Mouse (Mus musculus): ENCODE results near the gene Rab14.

Rab14 gene

GRCm38 (mm10) chr2:35200898-35201668 lies at the start of gene Rab14:
Gene Rab14 (minus strand): TSS chr2:35201120.
- in situ Hi-C loops (cut with MboI; ENCODE audit: low pct_unique_long_range_greater_than_20kb in 1 of 2, low sequenced_read_pairs in 2 of 2, unreplicated experiment in 1 of 2), result no loop called here

- in situ Hi-C loops (cut with MboI; ENCODE audit: low pct_unique_long_range_greater_than_20kb in 1 of 2, low sequenced_read_pairs in 2 of 2, unreplicated experiment in 1 of 2), result no loop called here
These were observed 46.8 kb upstream of the Rab14 start for GRCm38 (mm10) chr2:35247763-35248162.

DNA sequence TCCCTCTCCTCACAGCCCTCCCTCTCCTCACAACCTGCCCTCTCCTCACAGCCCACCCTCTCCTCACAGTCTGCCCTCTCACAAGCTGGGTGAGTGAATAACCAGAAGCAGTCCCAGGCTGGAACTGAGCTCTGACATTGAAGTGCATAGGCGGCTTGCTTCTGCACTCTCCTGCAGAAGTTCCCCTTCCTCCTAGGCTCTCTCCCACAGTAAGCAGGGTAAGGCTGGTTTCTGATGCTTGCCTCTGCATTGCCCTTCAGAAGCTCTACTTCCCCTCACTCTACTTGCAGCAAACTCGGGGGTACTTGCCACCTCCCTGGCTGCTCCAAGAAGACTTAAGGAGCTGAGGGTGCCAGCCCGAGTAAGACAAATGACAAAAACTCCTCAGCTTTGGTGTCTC lies 43.3 kb upstream of the Rab14 start:
- in situ Hi-C loops (cut with MboI; ENCODE audit: low pct_unique_long_range_greater_than_20kb in 1 of 2, low sequenced_read_pairs in 2 of 2, unreplicated experiment in 1 of 2), result no loop called here

DNA sequence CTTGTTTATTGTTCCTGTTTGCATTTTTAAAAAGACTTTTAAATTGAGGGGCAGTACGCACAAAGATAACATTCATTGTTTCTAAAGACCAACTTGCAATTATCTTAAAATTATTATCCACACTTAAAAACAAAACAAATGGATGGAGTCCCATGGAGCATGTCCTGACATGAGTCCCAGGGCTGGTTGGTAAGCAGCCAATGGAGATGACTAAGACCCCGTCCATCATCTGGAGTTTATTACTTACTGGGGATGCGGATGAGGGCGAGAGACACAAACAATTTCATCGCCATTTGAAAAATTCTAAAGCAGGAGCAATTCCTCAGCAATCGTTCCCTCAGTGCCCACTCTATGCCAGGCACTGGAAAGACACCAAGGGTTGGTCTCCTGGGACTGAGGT lies 34.1 kb upstream of the Rab14 start:
- in situ Hi-C loops (cut with MboI; ENCODE audit: low pct_unique_long_range_greater_than_20kb in 1 of 2, low sequenced_read_pairs in 2 of 2, unreplicated experiment in 1 of 2), result no loop called here

- in situ Hi-C loops (cut with MboI; ENCODE audit: low pct_unique_long_range_greater_than_20kb in 1 of 2, low sequenced_read_pairs in 2 of 2, unreplicated experiment in 1 of 2), result no loop called here
These were observed 33.0 kb upstream of the Rab14 start for GRCm38 (mm10) chr2:35233898-35234297.

- in situ Hi-C loops (cut with MboI; ENCODE audit: low pct_unique_long_range_greater_than_20kb in 1 of 2, low sequenced_read_pairs in 2 of 2, unreplicated experiment in 1 of 2), result no loop called here
These were observed 31.9 kb upstream of the Rab14 start for GRCm38 (mm10) chr2:35232595-35233445.

- in situ Hi-C loops (cut with MboI; ENCODE audit: low pct_unique_long_range_greater_than_20kb in 1 of 2, low sequenced_read_pairs in 2 of 2, unreplicated experiment in 1 of 2), result no loop called here
These were observed 31.0 kb upstream of the Rab14 start for GRCm38 (mm10) chr2:35231871-35232270.

DNA sequence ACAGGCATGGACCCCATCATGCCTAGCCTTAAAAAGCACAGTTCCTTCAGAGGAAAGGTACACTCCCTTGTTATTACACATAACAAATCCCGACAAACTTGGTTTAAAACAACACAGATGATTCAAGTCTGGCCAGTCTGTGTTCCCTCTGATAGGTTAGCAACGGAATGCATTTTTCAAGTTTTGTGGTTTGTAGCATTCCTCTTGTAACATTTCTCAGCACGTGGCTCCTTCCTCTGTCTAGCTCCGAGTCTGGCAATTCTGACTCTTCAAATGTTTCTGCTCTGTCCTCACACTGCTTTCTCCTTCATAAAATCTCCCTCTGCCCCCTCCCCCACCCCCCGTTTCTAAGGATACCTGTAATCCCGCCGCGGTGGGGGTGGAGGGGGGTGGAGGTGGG lies 29.3 kb upstream of the Rab14 start:
- in situ Hi-C loops (cut with MboI; ENCODE audit: low pct_unique_long_range_greater_than_20kb in 1 of 2, low sequenced_read_pairs in 2 of 2, unreplicated experiment in 1 of 2), result no loop called here

DNA sequence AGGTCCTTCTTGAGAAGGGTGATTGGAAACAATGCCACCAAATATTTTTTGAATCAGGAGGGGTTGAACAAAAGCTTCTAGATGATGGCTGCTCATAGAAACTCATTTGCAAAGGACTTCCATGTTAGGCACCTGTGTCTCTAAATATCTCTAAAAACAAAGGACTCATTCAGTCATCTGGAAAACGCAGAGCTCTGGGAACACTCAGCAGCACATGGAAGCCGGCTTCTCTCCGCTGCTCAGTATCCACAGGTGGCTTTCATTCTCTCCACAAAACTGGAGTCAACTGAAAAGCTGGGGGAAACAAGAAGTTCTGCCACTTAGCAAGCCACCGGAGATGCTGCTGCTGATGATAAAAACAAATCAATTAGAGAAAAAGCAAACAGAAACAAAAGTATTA lies 27.2 kb upstream of the Rab14 start:
- in situ Hi-C loops (cut with MboI; ENCODE audit: low pct_unique_long_range_greater_than_20kb in 1 of 2, low sequenced_read_pairs in 2 of 2, unreplicated experiment in 1 of 2), result no loop called here

GRCm38 (mm10) chr2:35224285-35224684 lies 23.4 kb upstream of the Rab14 start:
- in situ Hi-C loops (cut with MboI; ENCODE audit: low pct_unique_long_range_greater_than_20kb in 1 of 2, low sequenced_read_pairs in 2 of 2, unreplicated experiment in 1 of 2), result no loop called here

GRCm38 (mm10) chr2:35222822-35223391 lies 22.0 kb upstream of the Rab14 start:
- in situ Hi-C loops (cut with MboI; ENCODE audit: low pct_unique_long_range_greater_than_20kb in 1 of 2, low sequenced_read_pairs in 2 of 2, unreplicated experiment in 1 of 2), result no loop called here

DNA sequence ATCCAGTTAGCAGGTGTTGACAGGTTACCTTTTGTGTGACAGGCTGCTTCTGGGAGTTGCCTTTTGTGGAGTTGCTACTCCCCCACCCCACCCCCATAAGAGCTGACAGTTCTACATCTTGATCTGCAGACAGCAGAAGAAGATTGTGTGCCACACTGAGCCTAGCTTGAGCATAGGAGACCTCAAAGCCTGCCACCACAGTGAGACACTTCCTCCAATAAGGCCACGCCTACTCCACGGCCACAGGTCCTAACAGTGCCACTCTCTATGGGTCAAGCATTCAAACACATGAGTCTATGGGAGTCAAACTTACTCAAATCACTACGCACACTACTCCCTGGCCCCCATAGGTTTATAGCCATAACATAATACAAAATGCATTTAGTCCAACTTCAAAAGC lies 17.8 kb upstream of the Rab14 start:
- in situ Hi-C loops (cut with MboI; ENCODE audit: low pct_unique_long_range_greater_than_20kb in 1 of 2, low sequenced_read_pairs in 2 of 2, unreplicated experiment in 1 of 2), result no loop called here

DNA sequence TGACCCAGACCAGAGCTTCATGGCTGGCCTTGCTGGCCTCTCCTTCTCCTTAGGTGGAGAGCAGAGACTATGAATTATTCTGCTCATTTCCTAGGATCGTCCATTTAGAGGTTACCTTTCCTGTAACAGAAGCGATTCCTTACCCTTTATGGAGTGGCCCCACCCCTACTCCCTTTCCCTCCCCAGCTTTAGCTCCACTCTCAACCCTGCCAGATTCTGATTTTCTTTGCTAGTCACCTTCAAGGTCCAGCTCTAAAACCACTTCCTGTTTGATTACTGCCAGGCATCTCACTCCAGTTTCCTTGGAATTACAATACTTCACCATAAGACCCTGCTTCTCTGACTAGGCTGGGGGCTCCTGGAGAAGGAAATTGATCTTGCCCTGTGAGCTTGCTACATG lies 15.8 kb upstream of the Rab14 start:
- in situ Hi-C loops (cut with MboI; ENCODE audit: low pct_unique_long_range_greater_than_20kb in 1 of 2, low sequenced_read_pairs in 2 of 2, unreplicated experiment in 1 of 2), result no loop called here

DNA sequence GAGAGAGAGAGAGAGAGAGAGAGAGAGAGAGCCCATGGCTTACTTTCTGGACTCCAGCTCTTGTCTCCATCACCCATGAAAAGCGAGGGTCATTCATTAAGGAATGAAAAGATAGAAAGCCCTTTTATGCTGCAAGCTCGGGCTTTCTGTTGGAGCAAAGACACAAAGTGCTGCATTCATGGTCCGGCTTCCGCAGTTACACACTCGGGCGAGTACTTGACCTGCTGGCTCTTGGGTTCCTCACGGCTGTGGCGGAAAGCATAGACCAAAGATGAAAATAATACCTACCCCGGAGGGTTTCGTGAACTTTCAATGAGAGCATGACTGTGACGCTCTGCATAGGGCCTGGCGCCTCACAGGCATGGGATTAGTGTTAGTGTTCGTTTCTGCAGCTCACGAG lies 14.4 kb upstream of the Rab14 start:
- in situ Hi-C loops (cut with MboI; ENCODE audit: low pct_unique_long_range_greater_than_20kb in 1 of 2, low sequenced_read_pairs in 2 of 2, unreplicated experiment in 1 of 2), result no loop called here

DNA sequence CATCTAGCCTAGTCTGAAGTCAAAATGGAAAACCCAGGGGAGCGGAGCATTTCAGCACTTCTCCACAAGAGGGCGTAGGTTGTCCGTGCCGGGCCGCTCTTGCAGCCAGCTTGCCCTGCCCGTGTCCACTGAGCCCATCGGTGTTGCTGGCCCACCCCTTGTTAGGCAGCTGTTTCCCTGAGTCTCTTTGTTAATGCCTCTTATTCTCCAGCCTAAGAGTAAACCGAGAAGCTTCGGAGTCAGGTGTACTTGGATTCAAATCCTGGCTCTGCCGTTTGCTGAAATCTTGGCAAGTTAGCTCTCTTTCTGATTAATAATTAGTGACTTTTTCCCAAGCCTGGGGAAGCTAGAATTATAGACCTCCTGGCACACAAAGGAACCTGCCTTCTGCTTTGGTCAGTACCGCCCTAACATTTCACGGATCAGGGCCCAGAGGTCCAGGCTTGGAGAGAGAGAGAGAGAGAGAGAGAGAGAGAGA lies 14.0 kb upstream of the Rab14 start:
- in situ Hi-C loops (cut with MboI; ENCODE audit: low pct_unique_long_range_greater_than_20kb in 1 of 2, low sequenced_read_pairs in 2 of 2, unreplicated experiment in 1 of 2), result no loop called here

DNA sequence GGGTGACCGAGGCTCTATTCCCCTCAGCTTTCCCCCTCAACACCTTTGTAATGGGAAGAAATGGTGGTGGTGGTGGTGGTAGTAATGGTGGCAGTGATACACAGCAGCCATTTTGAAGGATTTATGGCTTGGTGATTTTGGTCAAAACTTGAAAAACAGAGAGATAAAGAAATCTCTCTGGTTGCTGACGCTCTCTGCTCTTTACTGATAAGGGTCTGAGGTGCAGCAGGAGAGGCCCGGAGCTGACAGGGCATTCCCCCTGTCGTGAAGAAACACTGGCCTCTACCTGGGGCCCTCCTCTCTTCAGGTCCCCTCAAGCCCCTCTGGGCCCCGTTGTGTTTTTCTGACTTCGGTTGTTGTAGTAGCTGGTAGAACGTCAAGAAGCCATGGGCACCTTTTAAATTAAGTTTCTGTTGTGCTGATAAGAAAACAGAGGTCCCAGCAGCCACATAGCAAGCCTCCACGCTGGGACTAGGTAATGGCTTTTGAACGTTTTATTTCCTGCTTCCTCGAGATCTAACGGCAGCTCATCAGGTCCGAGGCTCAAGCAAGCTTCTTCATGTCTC lies 12.5 kb upstream of the Rab14 start:
- in situ Hi-C loops (cut with MboI; ENCODE audit: low pct_unique_long_range_greater_than_20kb in 1 of 2, low sequenced_read_pairs in 2 of 2, unreplicated experiment in 1 of 2), result no loop called here

- in situ Hi-C loops (cut with MboI; ENCODE audit: low pct_unique_long_range_greater_than_20kb in 1 of 2, low sequenced_read_pairs in 2 of 2, unreplicated experiment in 1 of 2), result no loop called here
These were observed 10.8 kb upstream of the Rab14 start for GRCm38 (mm10) chr2:35211681-35212080.

- in situ Hi-C loops (cut with MboI; ENCODE audit: low pct_unique_long_range_greater_than_20kb in 1 of 2, low sequenced_read_pairs in 2 of 2, unreplicated experiment in 1 of 2), result no loop called here
These were observed 8.2 kb upstream of the Rab14 start for GRCm38 (mm10) chr2:35208931-35209665.
